Mouse (Mus musculus): ENCODE data around the gene Rps6ka5. TPM values are rescaled to one million over a fixed set of nuclear protein-coding genes. Genes with fewer than 3 reads are reported as not detected.

The Rps6ka5 gene
- polyA plus RNA-seq, 2 experiments = 1.2 to 1.4 TPM

DNA sequence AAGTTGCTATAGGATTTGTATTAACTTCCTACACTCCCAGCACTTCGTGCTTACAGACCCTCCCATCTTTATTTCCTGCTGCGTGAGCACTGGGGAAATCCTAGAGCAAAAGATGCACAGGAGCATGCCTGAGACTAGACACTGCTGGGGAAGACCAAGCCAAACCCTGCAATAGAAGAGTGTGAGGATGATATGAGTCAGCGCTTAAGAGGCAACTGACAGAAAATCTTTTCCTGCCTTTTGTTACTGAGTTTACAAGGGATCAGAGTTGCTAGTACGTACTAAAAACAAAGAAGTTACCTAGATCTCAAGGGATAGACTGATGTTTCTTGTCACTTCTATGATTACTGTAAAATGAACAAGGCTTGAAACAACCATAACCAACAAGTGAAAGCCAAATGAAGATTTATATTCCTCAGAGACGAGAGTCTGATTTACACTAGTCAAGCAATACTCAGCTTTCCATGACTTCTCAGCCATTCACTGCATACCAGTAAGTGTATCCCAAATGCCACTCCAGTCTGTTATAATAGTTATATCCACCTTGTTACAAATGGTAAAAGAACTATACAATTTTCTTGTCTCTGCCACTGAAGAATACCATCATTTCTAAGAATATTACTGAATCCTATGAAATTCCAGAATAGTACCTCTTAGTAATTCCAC, 21.6 kb downstream of the Rps6ka5 start:
- Histone ChIP-seq H3K9me3 (ENCODE audit: control insufficient read depth, low read length) (no peaks in the 10 kb centered on the region), H3K36me3 (replicated peaks; ENCODE audit: control insufficient read depth, insufficient read depth, low read depth) (no peaks in the 10 kb centered on the region), H3K9ac (replicated peaks) (no peak overlapping the region), H3K4me2 (ENCODE audit: low read depth) (no peak overlapping the region), H3K27me3 (ENCODE audit: control insufficient read depth, insufficient read depth, low read length) (no peaks in the 10 kb centered on the region), H3K27ac (no peak overlapping the region), H3K4me1 (replicated peaks; ENCODE audit: control insufficient read depth in 2 of 2, insufficient read depth in 2 of 2, low read length in 1 of 2) (peaks cover 2 to 10% of the 10 kb centered on the region in 2 experiments; a peak in 3 of 4 replicates), H3K4me3 (ENCODE audit: insufficient read depth in 1 of 2, low read depth in 2 of 2, low read length in 2 of 2) (no peak overlapping the region)
- no peak for DNase-seq (ENCODE audit: low read depth in 3 of 3, low spot score in 3 of 3)
- no peak for ATAC-seq (ENCODE audit: insufficient read depth)
- WGBS (ENCODE audit: insufficient replicate concordance) = 60% methylated on average over 5 of the region's 5 CpGs
- TF ChIP-seq CTCF (IDR thresholded peaks at IDR 0.05; ENCODE audit: low read depth) = no peak
- TF ChIP-seq EP300 (IDR thresholded peaks at IDR 0.05; ENCODE audit: low read depth) = no peak

- ATAC-seq (ENCODE audit: insufficient read depth) (no peak), DNase-seq (ENCODE audit: low read depth in 3 of 3, low spot score in 3 of 3) (no peak)
- WGBS (ENCODE audit: insufficient replicate concordance) = 80% methylated on average over 1 of the region's 1 CpGs
- H3K9me3 ChIP-seq (ENCODE audit: control insufficient read depth, low read length) = no peaks in the 10 kb centered on the region
- H3K4me2 ChIP-seq (ENCODE audit: low read depth) = no peak overlapping the region
- H3K4me3 ChIP-seq (ENCODE audit: insufficient read depth in 1 of 2, low read depth in 2 of 2, low read length in 2 of 2) = no peak overlapping the region
- no peaks in the 10 kb centered on the region for H3K27me3 ChIP-seq (ENCODE audit: control insufficient read depth, insufficient read depth, low read length)
- H3K36me3 ChIP-seq (replicated peaks; ENCODE audit: control insufficient read depth, insufficient read depth, low read depth) = no peaks in the 10 kb centered on the region
- no peak overlapping the region for H3K9ac ChIP-seq (replicated peaks)
- no peaks in the 10 kb centered on the region for H3K4me1 ChIP-seq (replicated peaks; ENCODE audit: control insufficient read depth in 2 of 2, insufficient read depth in 2 of 2, low read length in 1 of 2)
- H3K27ac ChIP-seq = no peak overlapping the region
- TF ChIP-seq CTCF (IDR thresholded peaks at IDR 0.05; ENCODE audit: low read depth) (no peak), EP300 (IDR thresholded peaks at IDR 0.05; ENCODE audit: low read depth) (no peak)
Observed at GRCm38 (mm10) chr12:100698019-100698418, 28.8 kb downstream of the Rps6ka5 start.

- TF ChIP-seq EP300 (IDR thresholded peaks at IDR 0.05; ENCODE audit: low read depth) (no peak), CTCF (IDR thresholded peaks at IDR 0.05; ENCODE audit: low read depth) (no peak)
- Histone ChIP-seq H3K4me3 (ENCODE audit: insufficient read depth in 1 of 2, low read depth in 2 of 2, low read length in 2 of 2) (no peak overlapping the region), H3K27ac (no peak overlapping the region), H3K36me3 (replicated peaks; ENCODE audit: control insufficient read depth, insufficient read depth, low read depth) (no peaks in the 10 kb centered on the region), H3K9me3 (ENCODE audit: control insufficient read depth, low read length) (no peaks in the 10 kb centered on the region), H3K4me2 (ENCODE audit: low read depth) (no peak overlapping the region), H3K9ac (replicated peaks) (no peak overlapping the region), H3K4me1 (replicated peaks; ENCODE audit: control insufficient read depth in 2 of 2, insufficient read depth in 2 of 2, low read length in 1 of 2) (no peaks in the 10 kb centered on the region), H3K27me3 (ENCODE audit: control insufficient read depth, insufficient read depth, low read length) (no peaks in the 10 kb centered on the region)
- ATAC-seq (ENCODE audit: insufficient read depth) (no peak), DNase-seq (ENCODE audit: low read depth in 3 of 3, low spot score in 3 of 3) (no peak)
- 68% methylated on average over 4 of the region's 4 CpGs for WGBS (ENCODE audit: insufficient replicate concordance)
Observed at GRCm38 (mm10) chr12:100696621-100697020, 30.2 kb downstream of the Rps6ka5 start.

DNA sequence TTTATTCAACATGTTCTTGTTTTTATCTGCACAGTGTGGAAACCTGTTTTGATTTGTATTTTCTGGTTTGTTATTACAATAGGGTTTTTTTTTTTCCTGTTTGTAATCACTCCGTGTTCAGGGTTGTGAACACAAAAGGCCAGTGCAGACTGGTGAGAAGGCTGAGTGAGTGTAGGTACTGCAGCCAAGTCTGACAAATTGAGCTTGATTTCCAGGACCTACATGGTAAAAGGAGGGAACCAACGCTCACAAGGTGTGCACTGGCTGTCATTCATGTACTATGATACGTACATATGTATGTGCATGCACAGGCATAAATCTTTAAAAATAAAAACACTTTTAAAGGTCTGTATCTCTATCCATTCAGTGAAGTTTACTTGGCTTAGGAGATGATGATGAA, 31.5 kb downstream of the Rps6ka5 start:
- TF ChIP-seq CTCF (IDR thresholded peaks at IDR 0.05; ENCODE audit: low read depth) = no peak
- no peak for TF ChIP-seq EP300 (IDR thresholded peaks at IDR 0.05; ENCODE audit: low read depth)
- H3K4me2 ChIP-seq (ENCODE audit: low read depth) = no peak overlapping the region
- no peaks in the 10 kb centered on the region for H3K27me3 ChIP-seq (ENCODE audit: control insufficient read depth, insufficient read depth, low read length)
- no peaks in the 10 kb centered on the region for H3K9me3 ChIP-seq (ENCODE audit: control insufficient read depth, low read length)
- no peak overlapping the region for H3K27ac ChIP-seq
- ATAC-seq (ENCODE audit: insufficient read depth) (no peak), DNase-seq (ENCODE audit: low read depth in 3 of 3, low spot score in 3 of 3) (no peak)
- no peak overlapping the region for H3K4me3 ChIP-seq (ENCODE audit: insufficient read depth in 1 of 2, low read depth in 2 of 2, low read length in 2 of 2)
- H3K36me3 ChIP-seq (replicated peaks; ENCODE audit: control insufficient read depth, insufficient read depth, low read depth) = no peaks in the 10 kb centered on the region
- H3K4me1 ChIP-seq (replicated peaks; ENCODE audit: control insufficient read depth in 2 of 2, insufficient read depth in 2 of 2, low read length in 1 of 2) = no peaks in the 10 kb centered on the region
- H3K9ac ChIP-seq (replicated peaks) = no peak overlapping the region
- 79% methylated on average over 3 of the region's 3 CpGs for WGBS (ENCODE audit: insufficient replicate concordance)

GRCm38 (mm10) chr12:100692208-100692607, 34.6 kb downstream of the Rps6ka5 start:
- no peak overlapping the region for H3K4me2 ChIP-seq (ENCODE audit: low read depth)
- DNase-seq (ENCODE audit: low read depth in 3 of 3, low spot score in 3 of 3) (no peak), ATAC-seq (ENCODE audit: insufficient read depth) (no peak)
- H3K4me3 ChIP-seq (ENCODE audit: insufficient read depth in 1 of 2, low read depth in 2 of 2, low read length in 2 of 2) = no peak overlapping the region
- H3K27me3 ChIP-seq (ENCODE audit: control insufficient read depth, insufficient read depth, low read length) = no peaks in the 10 kb centered on the region
- no peaks in the 10 kb centered on the region for H3K36me3 ChIP-seq (replicated peaks; ENCODE audit: control insufficient read depth, insufficient read depth, low read depth)
- no peak overlapping the region for H3K27ac ChIP-seq
- H3K9ac ChIP-seq (replicated peaks) = no peak overlapping the region
- no peaks in the 10 kb centered on the region for H3K4me1 ChIP-seq (replicated peaks; ENCODE audit: control insufficient read depth in 2 of 2, insufficient read depth in 2 of 2, low read length in 1 of 2)
- TF ChIP-seq EP300 (IDR thresholded peaks at IDR 0.05; ENCODE audit: low read depth) (no peak), CTCF (IDR thresholded peaks at IDR 0.05; ENCODE audit: low read depth) (no peak)
- WGBS (ENCODE audit: insufficient replicate concordance) = 57% methylated on average over 3 of the region's 3 CpGs
- no peaks in the 10 kb centered on the region for H3K9me3 ChIP-seq (ENCODE audit: control insufficient read depth, low read length)
